Mouse (Mus musculus): ENCODE results near the gene Lyplal1. TPM values are rescaled to one million over a fixed set of nuclear protein-coding genes. Genes with fewer than 3 reads are reported as not detected.

The Lyplal1 gene
- polyA plus RNA-seq, 1 experiment, result 17.2 TPM

- H3K4me1 ChIP-seq (ENCODE audit: control insufficient read depth, insufficient read depth, low read length), result no peaks in the 10 kb centered on the region
- TF ChIP-seq CTCF (IDR thresholded peaks at IDR 0.05; ENCODE audit: borderline replicate concordance, insufficient read depth, low read length), result no peak
Measured at GRCm38 (mm10) chr1:186126313-186126862, 9.3 kb upstream of the Lyplal1 start.

GRCm38 (mm10) chr1:186123690-186124089, 6.6 kb upstream of the Lyplal1 start:
- Histone ChIP-seq H3K27ac (ENCODE audit: insufficient read depth, low read length) (no peak overlapping the region), H3K4me3 (ENCODE audit: insufficient read depth, low read length) (no peak overlapping the region), H3K4me1 (ENCODE audit: control insufficient read depth, insufficient read depth, low read length) (peaks cover 3% of the 10 kb centered on the region; the same call in 1 of the 2 replicates)
- no peak for TF ChIP-seq POLR2A (IDR thresholded peaks at IDR 0.05; ENCODE audit: low read depth, low read length)
- no peak for TF ChIP-seq CTCF (IDR thresholded peaks at IDR 0.05; ENCODE audit: borderline replicate concordance, insufficient read depth, low read length)

More at GRCm38 (mm10) chr1:186126313-186126862, 9.3 kb upstream of the Lyplal1 start:
- Histone ChIP-seq H3K27ac (ENCODE audit: insufficient read depth, low read length) (no peak overlapping the region), H3K4me3 (ENCODE audit: insufficient read depth, low read length) (no peak overlapping the region)

DNA sequence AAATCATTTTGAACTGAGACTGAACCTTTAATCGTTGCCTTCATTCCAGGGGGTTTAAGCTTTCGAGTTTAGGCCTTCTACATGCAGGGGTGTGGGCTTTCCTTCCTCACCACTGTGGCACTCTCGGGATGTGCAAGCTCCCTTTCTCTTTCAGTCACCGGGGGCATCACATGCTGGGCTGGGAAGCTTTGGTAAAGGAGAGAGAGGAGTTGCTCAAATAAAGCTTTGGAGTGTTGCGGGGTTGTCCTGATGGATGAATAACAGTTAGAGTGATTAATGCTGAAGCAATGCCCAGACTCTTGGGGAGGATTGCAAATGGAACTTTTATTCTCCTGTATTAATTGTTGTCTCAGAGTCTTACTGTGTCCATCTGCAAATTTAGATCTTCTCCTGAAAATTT, 2.7 kb upstream of the Lyplal1 start:
- H3K4me3 ChIP-seq (ENCODE audit: insufficient read depth, low read length), result no peak overlapping the region
- peaks cover 3% of the 10 kb centered on the region; the same call in 1 of the 2 replicates for H3K4me1 ChIP-seq (ENCODE audit: control insufficient read depth, insufficient read depth, low read length)
- TF ChIP-seq CTCF (IDR thresholded peaks at IDR 0.05; ENCODE audit: borderline replicate concordance, insufficient read depth, low read length) (no peak), POLR2A (IDR thresholded peaks at IDR 0.05; ENCODE audit: low read depth, low read length) (no peak)
- no peak overlapping the region for H3K27ac ChIP-seq (ENCODE audit: insufficient read depth, low read length)

DNA sequence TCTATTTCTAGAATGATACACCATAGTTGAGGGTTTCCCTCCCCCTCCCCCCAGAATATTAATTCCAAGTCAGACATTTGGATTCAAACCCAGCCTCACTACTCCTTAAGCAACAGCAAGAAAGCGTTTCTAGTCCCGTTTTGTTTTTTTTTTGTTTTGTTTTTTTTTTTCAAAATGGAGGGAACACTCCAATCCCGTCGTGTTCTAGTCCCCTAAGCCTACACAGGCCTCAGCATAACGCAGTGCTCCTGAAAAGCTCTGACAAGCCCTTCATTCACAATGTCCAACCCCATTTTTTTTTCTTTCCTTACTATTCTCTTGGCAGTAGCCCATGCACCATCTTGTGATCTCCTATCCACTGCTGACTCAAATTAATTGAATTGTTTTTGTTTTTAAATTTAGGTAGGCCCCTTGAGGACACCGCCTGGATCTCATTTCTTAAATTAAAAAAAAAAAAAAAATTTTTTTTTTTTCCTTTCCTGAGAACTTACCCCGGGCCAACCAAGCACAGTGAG, 967 bp downstream of the Lyplal1 start:
- Histone ChIP-seq H3K4me1 (ENCODE audit: control insufficient read depth, insufficient read depth, low read length) (peaks cover 3% of the 10 kb centered on the region; the same call in 1 of the 2 replicates), H3K27ac (ENCODE audit: insufficient read depth, low read length) (no peak overlapping the region), H3K4me3 (ENCODE audit: insufficient read depth, low read length) (no peak overlapping the region)
- TF ChIP-seq POLR2A (IDR thresholded peaks at IDR 0.05; ENCODE audit: low read depth, low read length) (no peak), CTCF (IDR thresholded peaks at IDR 0.05; ENCODE audit: borderline replicate concordance, insufficient read depth, low read length) (no peak)

GRCm38 (mm10) chr1:186102313-186102712, 14.8 kb downstream of the Lyplal1 start:
- no peak overlapping the region for H3K27ac ChIP-seq (ENCODE audit: insufficient read depth, low read length)
- TF ChIP-seq POLR2A (IDR thresholded peaks at IDR 0.05; ENCODE audit: low read depth, low read length) (no peak), CTCF (IDR thresholded peaks at IDR 0.05; ENCODE audit: borderline replicate concordance, insufficient read depth, low read length) (no peak)

GRCm38 (mm10) chr1:186066266-186066897, 50.7 kb downstream of the Lyplal1 start:
- H3K4me1 ChIP-seq (ENCODE audit: control insufficient read depth, insufficient read depth, low read length), result no peaks in the 10 kb centered on the region
- TF ChIP-seq CTCF (IDR thresholded peaks at IDR 0.05; ENCODE audit: borderline replicate concordance, insufficient read depth, low read length) (no peak), POLR2A (IDR thresholded peaks at IDR 0.05; ENCODE audit: low read depth, low read length) (no peak)
- H3K4me3 ChIP-seq (ENCODE audit: insufficient read depth, low read length), result no peak overlapping the region
- H3K27ac ChIP-seq (ENCODE audit: insufficient read depth, low read length), result no peak overlapping the region

More at GRCm38 (mm10) chr1:186102313-186102712, 14.8 kb downstream of the Lyplal1 start:
- Histone ChIP-seq H3K4me1 (ENCODE audit: control insufficient read depth, insufficient read depth, low read length) (peaks cover 3% of the 10 kb centered on the region), H3K4me3 (ENCODE audit: insufficient read depth, low read length) (no peak overlapping the region)

GRCm38 (mm10) chr1:186060041-186060440, 57.1 kb downstream of the Lyplal1 start:
- Histone ChIP-seq H3K4me3 (ENCODE audit: insufficient read depth, low read length) (no peak overlapping the region), H3K4me1 (ENCODE audit: control insufficient read depth, insufficient read depth, low read length) (no peaks in the 10 kb centered on the region), H3K27ac (ENCODE audit: insufficient read depth, low read length) (no peak overlapping the region)
- TF ChIP-seq CTCF (IDR thresholded peaks at IDR 0.05; ENCODE audit: borderline replicate concordance, insufficient read depth, low read length), result no peak
- TF ChIP-seq POLR2A (IDR thresholded peaks at IDR 0.05; ENCODE audit: low read depth, low read length), result no peak

DNA sequence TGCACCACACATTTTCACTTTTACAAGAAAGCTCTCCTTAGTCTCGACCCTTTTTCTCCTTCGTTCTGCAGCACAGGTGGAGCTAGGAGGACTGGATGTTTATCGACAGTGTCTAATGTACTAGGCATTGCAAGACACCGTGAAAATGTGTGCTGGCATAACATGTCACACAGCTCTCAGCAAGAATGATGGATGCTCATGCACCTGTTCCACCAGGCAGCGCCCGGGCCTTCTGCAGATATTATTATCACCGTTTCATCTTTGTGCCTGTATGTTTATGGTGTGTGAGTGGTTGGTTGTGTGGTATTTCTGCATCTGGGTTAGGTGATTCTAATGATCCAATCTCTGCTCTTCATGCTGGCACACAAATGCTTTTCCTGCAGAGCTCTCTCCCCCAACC, 62.9 kb downstream of the Lyplal1 start:
- H3K27ac ChIP-seq (ENCODE audit: insufficient read depth, low read length), result no peak overlapping the region
- TF ChIP-seq CTCF (IDR thresholded peaks at IDR 0.05; ENCODE audit: borderline replicate concordance, insufficient read depth, low read length) (no peak), POLR2A (IDR thresholded peaks at IDR 0.05; ENCODE audit: low read depth, low read length) (no peak)
- H3K4me3 ChIP-seq (ENCODE audit: insufficient read depth, low read length), result no peak overlapping the region
- H3K4me1 ChIP-seq (ENCODE audit: control insufficient read depth, insufficient read depth, low read length), result no peaks in the 10 kb centered on the region

GRCm38 (mm10) chr1:186053280-186054043, 63.6 kb downstream of the Lyplal1 start:
- H3K27ac ChIP-seq (ENCODE audit: insufficient read depth, low read length), result no peak overlapping the region
- H3K4me1 ChIP-seq (ENCODE audit: control insufficient read depth, insufficient read depth, low read length), result no peaks in the 10 kb centered on the region
- no peak for TF ChIP-seq POLR2A (IDR thresholded peaks at IDR 0.05; ENCODE audit: low read depth, low read length)
- no peak for TF ChIP-seq CTCF (IDR thresholded peaks at IDR 0.05; ENCODE audit: borderline replicate concordance, insufficient read depth, low read length)

More at GRCm38 (mm10) chr1:186053280-186054043, 63.6 kb downstream of the Lyplal1 start:
- H3K4me3 ChIP-seq (ENCODE audit: insufficient read depth, low read length), result no peak overlapping the region
